Mouse (Mus musculus) intestine, embryonic 15.5 days (tissue): ENCODE data around the gene Slc38a6. TPM values are rescaled to one million over a fixed set of nuclear protein-coding genes. Genes with fewer than 3 reads are reported as not detected.

ENCODE experiments used
- ATAC-seq: fragments of 200-750 bp; cut with Nextera tagmentation; 2 replicates; pipeline ENCODE4 v1.8.0; 2017; ENCODE audit warnings: moderate TSS enrichment, moderate library complexity
- H3K27ac ChIP-seq: fragments of 300-500 bp; sonication (generic); 2 replicates; pipeline ENCODE4 v1.5.1; 2015; ENCODE audit warnings: mild to moderate bottlenecking, inconsistent platforms
- H3K27me3 ChIP-seq: fragments of 300-500 bp; sonication (generic); replicated peaks from 2 replicates; pipeline ENCODE4 v1.6.1; 2015; ENCODE audit warnings: inconsistent platforms
- H3K36me3 ChIP-seq: fragments of 300-500 bp; sonication (generic); 2 replicates; pipeline ENCODE4 v1.6.1; 2015; ENCODE audit warnings: inconsistent platforms
- H3K4me1 ChIP-seq: fragments of 300-500 bp; sonication (generic); replicated peaks from 2 replicates; pipeline ENCODE4 v1.6.1; 2015; ENCODE audit warnings: inconsistent platforms
- H3K4me2 ChIP-seq: fragments of 300-500 bp; sonication (generic); replicated peaks from 2 replicates; pipeline ENCODE4 v1.6.1; 2015; ENCODE audit warnings: mild to moderate bottlenecking, inconsistent platforms
- H3K4me3 ChIP-seq: fragments of 300-500 bp; sonication (generic); replicated peaks from 2 replicates; pipeline ENCODE4 v1.5.1; 2015; ENCODE audit warnings: inconsistent platforms
- H3K9ac ChIP-seq: fragments of 300-500 bp; sonication (generic); 2 replicates; pipeline ENCODE4 v1.6.1; 2015; ENCODE audit warnings: inconsistent platforms
- H3K9me3 ChIP-seq: fragments of 300-500 bp; sonication (generic); 2 replicates; pipeline ENCODE4 v1.6.1; 2016; ENCODE audit warnings: inconsistent platforms
- WGBS: fragments of 180-500 bp; shearing (Covaris S2); methylation state at CpG from one replicate; pipeline ENCODE4 v1.1.7; 2015; 5-methylcytosine and 5-hydroxymethylcytosine counted together
- polyA plus RNA-seq: library from polyadenylated mRNA; unstranded; fragments of >200 nt; fragmentation: Nextera tagmentation; extraction: Ambion mirVana; gene quantifications from 2 replicates; pipeline ENCODE4 v1.2.1, GENCODE M21; 2015

Gene Slc38a6
- polyA plus RNA-seq, 1 experiment from 2014 or later, result 7.0 TPM

DNA sequence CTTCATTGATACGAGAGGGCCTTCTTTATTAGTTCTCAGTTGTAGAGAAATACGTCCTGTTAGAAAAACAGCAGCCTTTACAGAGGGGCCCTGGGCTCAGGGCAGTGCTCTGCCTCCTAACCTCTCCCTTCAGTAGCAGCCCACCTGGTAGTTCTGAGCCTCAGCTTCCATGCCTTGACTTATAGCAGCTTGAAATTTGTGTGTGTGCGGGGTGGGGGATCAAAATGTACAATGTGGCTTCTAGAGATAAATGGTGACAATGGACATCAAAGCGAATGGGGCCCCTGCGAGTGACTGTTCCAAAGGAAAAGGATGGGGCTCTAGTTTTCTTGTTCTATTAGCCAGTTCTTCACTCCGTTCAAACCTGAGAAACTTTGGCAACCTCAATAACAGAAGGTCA, 76.8 kb downstream of the Slc38a6 start:
- Histone ChIP-seq H3K4me2 (no peak overlapping the region), H3K27me3 (no peaks in the 10 kb centered on the region), H3K4me1 (no peaks in the 10 kb centered on the region), H3K4me3 (no peak overlapping the region), H3K9ac (no peak overlapping the region), H3K9me3 (no peaks in the 10 kb centered on the region), H3K27ac (no peak overlapping the region), H3K36me3 (no peaks in the 10 kb centered on the region)
- WGBS, result 81% methylated on average over 6 of the region's 6 CpGs
- ATAC-seq, result no peak

DNA sequence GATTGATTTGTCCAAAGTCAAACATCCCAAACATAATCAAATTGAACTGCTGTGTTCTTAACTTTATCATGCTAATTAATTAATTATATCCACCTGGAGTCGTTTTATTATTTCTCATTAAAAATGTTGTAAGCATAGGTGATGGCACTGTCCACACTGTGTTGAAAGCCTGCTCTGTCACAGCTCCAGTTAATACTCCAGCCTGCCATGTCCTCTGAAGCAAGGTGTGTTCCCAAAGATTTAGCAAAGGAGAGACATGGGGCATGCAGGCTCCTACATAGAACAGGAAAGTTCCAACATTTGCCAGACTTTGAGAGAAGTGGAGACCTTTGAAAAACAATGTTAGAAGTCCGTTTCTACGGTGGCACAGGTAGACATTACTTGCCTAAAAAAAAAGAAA, 77.4 kb downstream of the Slc38a6 start:
- H3K9me3 ChIP-seq, result no peaks in the 10 kb centered on the region
- H3K27me3 ChIP-seq, result no peaks in the 10 kb centered on the region
- H3K9ac ChIP-seq, result no peak overlapping the region
- no peak overlapping the region for H3K4me3 ChIP-seq
- no peaks in the 10 kb centered on the region for H3K4me1 ChIP-seq
- WGBS, result 91% methylated on average over 3 of the region's 3 CpGs
- H3K36me3 ChIP-seq, result no peaks in the 10 kb centered on the region
- H3K4me2 ChIP-seq, result no peak overlapping the region
- H3K27ac ChIP-seq, result no peak overlapping the region
- ATAC-seq, result no peak

DNA sequence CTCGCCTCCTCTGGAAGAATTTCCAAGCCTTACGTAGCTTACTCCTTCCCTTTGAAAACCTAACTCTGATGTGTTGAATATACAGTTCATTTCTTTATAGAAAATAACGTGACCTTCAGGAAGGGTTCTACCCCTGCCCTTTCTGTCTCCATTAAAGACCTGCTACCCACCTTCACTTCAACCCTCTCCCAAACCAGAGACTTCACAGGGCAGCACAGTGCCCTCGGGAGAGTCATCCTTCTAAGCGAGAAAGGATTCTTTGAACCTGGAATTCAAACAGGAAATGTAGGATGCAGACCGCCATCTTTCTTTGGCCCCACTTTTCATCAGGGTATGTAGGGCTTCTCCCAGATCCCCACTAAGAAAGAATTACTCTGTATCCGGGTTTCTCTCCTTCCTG, 80.0 kb downstream of the Slc38a6 start:
- 84% methylated on average over 7 of the region's 7 CpGs for WGBS
- no peak for ATAC-seq
- Histone ChIP-seq H3K4me2 (no peak overlapping the region), H3K36me3 (no peaks in the 10 kb centered on the region), H3K9me3 (no peaks in the 10 kb centered on the region), H3K27ac (no peak overlapping the region), H3K4me1 (no peaks in the 10 kb centered on the region), H3K4me3 (no peak overlapping the region), H3K9ac (no peak overlapping the region), H3K27me3 (no peaks in the 10 kb centered on the region)

DNA sequence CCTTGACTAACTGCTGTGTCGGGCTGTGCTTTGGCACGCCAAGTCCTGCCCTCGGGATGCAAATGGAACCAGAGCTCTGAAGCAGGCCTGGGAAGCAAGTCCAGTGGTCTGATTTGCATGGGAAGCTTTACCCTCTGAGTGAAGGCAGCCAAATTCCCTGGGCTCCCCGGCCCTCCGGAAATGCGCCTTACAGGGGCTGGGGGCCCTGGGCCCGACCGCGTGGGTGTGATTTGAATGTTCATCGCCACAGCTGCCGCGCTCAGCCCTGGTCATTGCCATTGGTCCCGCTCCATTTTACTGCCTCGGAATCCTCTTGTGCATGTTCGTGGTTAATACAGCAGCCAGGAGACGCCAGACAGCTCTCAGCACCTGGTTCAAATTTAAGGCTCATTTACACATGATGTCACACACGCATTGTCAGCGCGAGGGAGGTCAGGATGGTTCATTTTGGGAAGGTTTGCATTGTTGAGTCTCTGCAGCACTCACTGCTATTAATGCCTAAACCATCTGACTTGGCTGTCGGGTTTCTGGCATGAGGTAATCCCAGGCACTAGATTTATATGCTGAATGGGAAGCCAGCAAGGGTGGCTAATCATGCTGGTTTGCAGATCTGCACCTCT, 81.0 kb downstream of the Slc38a6 start:
- Histone ChIP-seq H3K4me1 (no peaks in the 10 kb centered on the region), H3K4me3 (no peak overlapping the region), H3K36me3 (no peaks in the 10 kb centered on the region), H3K4me2 (no peak overlapping the region), H3K9me3 (no peaks in the 10 kb centered on the region), H3K9ac (no peak overlapping the region), H3K27ac (no peak overlapping the region), H3K27me3 (no peaks in the 10 kb centered on the region)
- ATAC-seq, result no peak
- WGBS, result 31% methylated on average over 20 of the region's 20 CpGs

DNA sequence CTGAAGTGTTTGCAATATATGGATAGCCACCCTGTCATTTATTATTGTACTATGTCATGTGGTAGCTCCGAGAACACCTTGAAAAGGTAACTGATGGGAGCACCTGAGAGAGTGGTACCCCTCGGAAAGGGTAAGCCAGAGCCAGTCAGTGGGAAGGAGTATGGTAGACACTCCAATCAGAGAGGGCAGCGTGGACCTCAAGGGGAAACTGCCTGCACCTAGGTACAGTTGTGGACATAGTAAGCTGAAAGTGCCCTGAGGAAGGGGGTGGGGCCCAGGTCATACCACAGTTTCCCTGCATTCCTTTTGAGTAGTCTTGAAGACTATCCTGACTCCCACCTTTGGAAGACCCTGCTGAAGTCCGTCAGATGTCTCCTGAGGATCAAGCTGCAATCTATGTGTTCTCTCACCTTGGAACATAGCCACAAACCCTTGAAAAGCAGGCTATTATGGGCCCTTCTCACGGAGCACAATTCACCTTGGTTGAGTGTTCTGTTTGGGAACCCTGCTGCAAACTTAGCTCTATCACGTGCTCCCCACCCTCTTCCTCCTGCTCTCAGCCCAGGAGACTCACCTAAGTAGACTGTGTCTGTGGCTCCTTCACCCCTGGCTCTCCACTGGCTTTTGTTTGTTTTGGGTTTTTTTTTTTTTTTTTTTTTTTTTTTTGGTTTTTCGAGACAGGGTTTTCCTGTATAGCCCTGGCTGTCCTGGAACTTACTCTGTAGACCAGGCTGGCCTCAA, 82.5 kb downstream of the Slc38a6 start:
- H3K27me3 ChIP-seq, result no peaks in the 10 kb centered on the region
- H3K27ac ChIP-seq, result no peak overlapping the region
- no peak overlapping the region for H3K4me2 ChIP-seq
- ATAC-seq, result no peak
- 88% methylated on average over 6 of the region's 7 CpGs for WGBS
- no peaks in the 10 kb centered on the region for H3K4me1 ChIP-seq
- no peak overlapping the region for H3K9ac ChIP-seq
- H3K4me3 ChIP-seq, result no peak overlapping the region
- H3K36me3 ChIP-seq, result no peaks in the 10 kb centered on the region
- no peaks in the 10 kb centered on the region for H3K9me3 ChIP-seq

DNA sequence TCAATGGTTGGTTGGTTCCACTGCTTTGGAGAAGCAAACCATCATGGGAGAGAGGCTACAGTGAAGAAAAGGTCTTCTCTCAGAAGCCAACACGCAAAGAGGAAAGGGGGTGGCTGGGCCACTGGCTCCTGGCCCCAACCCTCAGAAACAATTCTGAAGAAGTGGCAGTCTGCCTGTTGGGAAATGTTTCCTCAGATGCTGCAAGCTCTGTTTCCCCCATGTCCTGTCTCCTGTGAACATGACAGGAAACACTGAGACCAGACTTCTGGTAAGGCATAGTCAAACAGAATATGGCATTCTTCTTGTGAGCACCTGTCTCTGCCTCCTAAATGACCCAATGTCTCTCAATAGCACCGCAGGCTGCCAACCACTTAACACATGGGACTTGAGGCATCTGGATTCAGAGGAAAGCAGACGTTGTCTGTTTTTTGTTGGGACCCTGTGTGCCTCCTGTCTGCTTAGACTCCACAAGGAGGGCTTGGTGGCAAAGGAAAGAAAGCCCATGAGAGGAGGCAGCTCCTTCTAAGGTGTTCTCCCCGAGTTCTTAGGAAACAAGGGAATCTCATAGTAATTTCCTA, 83.9 kb downstream of the Slc38a6 start:
- Histone ChIP-seq H3K4me1 (no peaks in the 10 kb centered on the region), H3K9me3 (no peaks in the 10 kb centered on the region), H3K36me3 (no peaks in the 10 kb centered on the region), H3K4me2 (no peak overlapping the region), H3K27me3 (no peaks in the 10 kb centered on the region), H3K4me3 (no peak overlapping the region), H3K27ac (no peak overlapping the region), H3K9ac (no peak overlapping the region)
- WGBS, result 64% methylated on average over 4 of the region's 4 CpGs
- ATAC-seq, result no peak

DNA sequence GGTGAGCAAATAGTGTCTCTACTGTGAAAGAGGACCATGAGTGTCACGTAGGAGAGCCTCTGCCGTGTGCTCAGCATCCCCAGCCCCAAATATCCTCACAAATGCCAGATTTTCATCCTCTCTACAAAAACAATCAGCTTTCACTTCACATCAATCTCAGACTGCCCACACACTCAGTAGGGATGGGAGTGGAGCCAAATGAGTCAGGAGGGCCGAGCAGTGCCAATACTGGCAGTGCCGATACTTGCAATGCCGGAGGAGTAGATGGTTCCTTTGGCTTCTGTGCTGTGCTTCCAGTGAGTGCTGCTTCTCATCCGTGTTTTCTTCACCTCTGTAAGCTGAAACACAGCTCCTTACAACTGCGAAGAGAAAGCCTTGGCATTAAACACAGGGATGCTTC, 84.6 kb downstream of the Slc38a6 start:
- no peak overlapping the region for H3K4me3 ChIP-seq
- WGBS, result 80% methylated on average over 7 of the region's 7 CpGs
- no peak overlapping the region for H3K27ac ChIP-seq
- H3K9me3 ChIP-seq, result no peaks in the 10 kb centered on the region
- H3K36me3 ChIP-seq, result no peaks in the 10 kb centered on the region
- no peak for ATAC-seq
- H3K27me3 ChIP-seq, result no peaks in the 10 kb centered on the region
- no peak overlapping the region for H3K4me2 ChIP-seq
- H3K9ac ChIP-seq, result no peak overlapping the region
- H3K4me1 ChIP-seq, result no peaks in the 10 kb centered on the region

DNA sequence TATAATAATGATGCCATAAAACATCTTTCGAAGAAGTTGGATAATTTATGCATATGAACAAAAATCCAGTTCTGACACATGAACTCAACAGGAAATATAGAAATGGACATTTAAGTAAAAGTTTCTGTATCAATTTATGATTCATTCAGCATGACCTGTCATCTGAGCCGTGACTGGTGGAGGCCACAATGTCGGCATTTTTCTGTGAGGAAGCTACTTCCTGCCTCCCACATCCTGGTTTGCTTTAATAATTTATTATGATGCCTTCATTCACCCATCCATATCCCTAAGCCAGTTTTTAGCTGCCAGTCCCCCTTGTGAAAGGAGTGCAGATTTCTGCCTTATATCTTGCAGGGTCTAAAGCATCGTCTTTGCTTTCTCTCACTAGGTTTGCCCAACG, 91.4 kb downstream of the Slc38a6 start:
- Histone ChIP-seq H3K36me3 (no peaks in the 10 kb centered on the region), H3K27me3 (no peaks in the 10 kb centered on the region), H3K4me3 (no peak overlapping the region), H3K4me2 (no peak overlapping the region), H3K9me3 (no peaks in the 10 kb centered on the region), H3K27ac (no peak overlapping the region), H3K9ac (no peak overlapping the region), H3K4me1 (peaks cover 8% of the 10 kb centered on the region; the same call in 1 of the 2 replicates)
- no peak for ATAC-seq
- 73% methylated on average over 5 of the region's 5 CpGs for WGBS

DNA sequence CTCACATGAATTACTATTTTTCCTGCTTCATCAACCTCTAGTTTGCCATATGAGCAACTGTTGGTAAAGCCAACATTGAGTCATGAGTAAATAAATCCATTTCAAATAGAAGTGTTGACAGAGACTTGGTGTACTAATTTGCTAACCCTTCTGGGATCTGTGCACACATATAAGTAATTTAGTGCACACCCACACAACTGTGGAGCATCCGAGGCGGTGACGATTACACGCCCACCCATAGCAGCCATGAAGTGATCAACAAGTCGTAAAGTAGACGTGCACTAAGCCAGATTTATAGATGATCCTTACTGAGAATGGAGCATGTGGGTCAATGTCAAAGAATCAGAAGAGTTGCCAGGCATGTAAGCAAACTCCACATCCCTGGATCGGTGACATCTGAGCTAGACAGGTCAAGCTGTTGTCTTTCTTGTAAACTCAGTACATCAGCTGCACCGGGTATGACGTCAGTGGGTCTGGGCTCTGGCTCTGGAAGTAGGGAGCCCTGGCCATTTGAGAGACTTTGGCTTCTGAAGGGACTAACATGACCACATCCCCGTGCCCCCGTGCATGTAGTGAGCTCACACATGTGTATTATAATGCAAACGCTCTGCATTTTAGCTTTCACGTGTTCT, 92.3 kb downstream of the Slc38a6 start:
- no peak overlapping the region for H3K4me3 ChIP-seq
- no peak overlapping the region for H3K9ac ChIP-seq
- H3K36me3 ChIP-seq, result no peaks in the 10 kb centered on the region
- H3K4me1 ChIP-seq, result peaks cover 8% of the 10 kb centered on the region; the same call in 1 of the 2 replicates
- H3K27me3 ChIP-seq, result no peaks in the 10 kb centered on the region
- no peak overlapping the region for H3K27ac ChIP-seq
- ATAC-seq, result no peak
- H3K9me3 ChIP-seq, result no peaks in the 10 kb centered on the region
- 70% methylated on average over 13 of the region's 13 CpGs for WGBS
- no peak overlapping the region for H3K4me2 ChIP-seq

DNA sequence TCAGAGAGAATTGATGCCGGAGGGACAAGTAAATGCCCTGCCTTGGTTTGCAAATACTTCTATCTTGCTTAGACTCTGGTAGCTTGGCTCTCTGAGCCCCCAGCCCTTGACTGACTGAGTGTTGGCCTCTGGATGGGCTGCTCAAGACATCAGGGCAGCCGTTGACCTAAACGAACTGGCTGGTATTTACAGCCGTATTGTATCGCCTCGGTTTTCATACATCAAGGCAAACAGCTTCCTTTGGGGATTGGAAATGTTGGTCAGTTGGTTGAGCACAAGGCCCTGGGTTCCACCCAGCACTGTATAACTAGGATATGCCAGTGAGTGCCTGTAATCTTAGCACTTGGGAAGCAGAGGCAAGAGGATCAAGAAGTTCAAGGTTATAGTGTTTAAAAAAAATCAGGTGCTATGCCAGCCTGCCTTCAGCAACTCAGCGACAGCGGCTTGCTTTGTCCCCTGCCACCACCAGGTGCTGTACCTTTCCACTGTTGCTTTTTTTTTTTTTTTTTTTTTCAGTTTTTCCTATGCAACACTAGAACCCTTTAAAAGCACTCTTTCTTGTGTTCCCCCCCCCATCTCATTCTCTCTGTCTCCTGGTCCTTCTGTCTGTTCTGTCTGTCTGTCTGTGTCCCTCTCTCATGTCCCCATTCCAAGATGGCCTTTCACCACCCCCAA, 94.2 kb downstream of the Slc38a6 start:
- peaks cover 8% of the 10 kb centered on the region; the same call in 1 of the 2 replicates for H3K4me1 ChIP-seq
- no peak overlapping the region for H3K27ac ChIP-seq
- no peak overlapping the region for H3K4me3 ChIP-seq
- WGBS, result 62% methylated on average over 8 of the region's 8 CpGs
- H3K9me3 ChIP-seq, result no peaks in the 10 kb centered on the region
- no peaks in the 10 kb centered on the region for H3K36me3 ChIP-seq
- H3K27me3 ChIP-seq, result no peaks in the 10 kb centered on the region
- H3K4me2 ChIP-seq, result no peak overlapping the region
- no peak for ATAC-seq
- H3K9ac ChIP-seq, result no peak overlapping the region

DNA sequence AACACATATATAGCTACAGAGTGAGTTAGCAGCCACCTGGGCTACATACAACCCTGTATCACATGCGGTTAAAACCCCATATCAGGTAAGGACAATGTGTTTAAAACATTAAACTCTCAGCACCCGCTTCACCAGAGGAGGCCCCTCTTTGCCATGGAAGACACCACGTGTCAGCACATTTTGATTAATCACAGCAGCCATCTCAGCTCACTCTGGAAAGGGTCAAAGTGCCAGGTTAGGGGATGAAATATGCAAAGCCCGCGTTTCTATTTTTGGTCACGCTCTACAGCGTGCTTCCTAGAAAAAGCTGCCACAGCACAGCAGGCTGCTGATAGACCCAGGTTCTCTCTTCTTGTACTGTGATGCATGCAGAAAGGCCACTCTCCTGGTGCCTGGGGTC, 94.9 kb downstream of the Slc38a6 start:
- Histone ChIP-seq H3K4me3 (no peak overlapping the region), H3K27ac (no peak overlapping the region), H3K36me3 (no peaks in the 10 kb centered on the region), H3K4me2 (no peak overlapping the region), H3K4me1 (peaks cover 8% of the 10 kb centered on the region; the same call in 1 of the 2 replicates), H3K27me3 (no peaks in the 10 kb centered on the region), H3K9me3 (no peaks in the 10 kb centered on the region), H3K9ac (no peak overlapping the region)
- 43% methylated on average over 7 of the region's 7 CpGs for WGBS
- peak; percentile 28; the same call in 1 of the 2 replicates for ATAC-seq
